Mouse (Mus musculus): Measurements from ENCODE around the gene Dchs2. TPM values are rescaled to one million over a fixed set of nuclear protein-coding genes. Genes with fewer than 3 reads are reported as not detected.

Gene Dchs2
- total RNA-seq, 2 experiments from 2014 or later, result 0.51 to 1.6 TPM

DNA sequence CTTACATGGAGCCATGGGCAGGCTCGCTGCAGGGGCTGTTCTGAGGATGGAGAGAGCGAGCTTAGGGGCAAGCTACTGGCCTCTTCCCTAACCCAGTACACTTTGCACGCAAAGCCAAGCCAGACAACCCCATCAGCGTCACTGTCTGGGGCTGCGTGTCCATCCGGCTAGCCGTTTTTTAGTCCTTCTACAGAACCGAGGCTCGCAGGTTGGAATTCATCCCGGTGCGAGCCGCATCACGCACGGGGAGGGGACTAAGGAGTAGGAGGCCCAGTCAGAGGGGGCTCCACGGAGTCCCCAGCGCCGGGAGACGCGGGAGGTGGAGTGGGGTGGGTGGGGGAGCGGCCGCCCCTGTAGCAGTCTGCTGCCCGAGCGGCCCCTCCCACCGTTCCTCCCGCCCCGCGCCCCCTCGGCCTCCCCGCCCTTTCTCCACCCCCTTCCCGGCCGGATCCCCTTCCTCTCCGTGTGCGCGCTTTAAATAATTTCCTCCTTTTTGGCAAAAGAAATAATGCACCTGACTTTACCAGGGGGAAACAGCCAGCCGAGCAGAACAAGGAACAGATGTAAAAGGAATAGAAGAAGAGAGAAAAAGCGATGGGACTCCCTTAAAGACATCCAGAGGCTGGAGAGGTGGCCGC is 541 bp upstream of the Dchs2 start:
- no peak for TF ChIP-seq CTCF (IDR thresholded peaks at IDR 0.05)
- intact Hi-C loops (cut with DNase I), result no loop called here
- H3K4me3 ChIP-seq, result peak overlapping the region; percentile 68
- peak; percentile 51 for DNase-seq
- H3K27ac ChIP-seq, result peak overlapping the region; percentile 53

DNA sequence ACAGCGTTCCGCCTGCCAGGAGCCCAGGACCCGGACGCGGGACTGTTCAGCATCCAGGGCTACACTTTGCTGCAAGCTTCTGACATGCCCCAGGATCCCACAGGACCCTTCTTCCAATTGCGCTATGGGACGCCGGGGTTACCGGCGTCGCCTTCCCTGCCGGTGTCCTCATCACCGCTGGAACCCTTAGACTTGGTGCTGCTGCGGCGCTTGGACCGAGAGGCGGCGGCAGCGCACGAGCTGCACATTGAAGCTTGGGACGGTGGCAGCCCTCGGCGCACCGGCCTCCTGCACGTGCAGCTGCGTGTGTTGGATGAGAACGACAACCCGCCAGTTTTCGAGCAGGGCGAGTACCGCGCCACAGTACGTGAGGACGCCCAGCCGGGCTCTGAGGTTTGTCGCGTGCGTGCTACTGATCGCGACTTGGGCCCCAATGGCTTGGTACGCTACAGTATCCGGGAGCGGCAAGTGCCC is 738 bp downstream of the Dchs2 start:
- TF ChIP-seq CTCF (IDR thresholded peaks at IDR 0.05), result no peak
- peak overlapping the region; percentile 68 for H3K4me3 ChIP-seq
- peak; percentile 32 for DNase-seq
- intact Hi-C loops (cut with DNase I), result no loop called here
- peak overlapping the region; percentile 53 for H3K27ac ChIP-seq

DNA sequence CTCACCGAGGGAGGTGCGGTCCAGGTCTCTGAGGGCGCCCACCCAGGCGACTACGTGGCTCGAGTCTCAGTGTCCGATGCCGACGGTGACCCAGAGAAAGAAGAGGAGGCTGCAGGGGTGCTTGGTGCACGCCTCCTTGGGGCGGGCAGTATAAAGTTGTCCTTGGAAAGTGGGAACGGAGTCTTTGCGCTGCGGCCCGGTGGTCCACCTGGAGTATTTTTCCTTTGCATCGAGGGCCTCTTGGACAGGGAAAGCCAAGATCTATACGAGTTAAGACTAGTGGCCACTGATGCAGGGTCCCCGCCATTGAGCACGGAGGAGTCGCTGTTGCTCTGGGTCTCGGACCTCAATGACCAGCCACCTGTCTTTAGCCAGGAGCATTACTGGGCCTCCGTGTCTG is 1.4 kb downstream of the Dchs2 start:
- peak overlapping the region; percentile 68 for H3K4me3 ChIP-seq
- no peak for DNase-seq
- no peak for TF ChIP-seq CTCF (IDR thresholded peaks at IDR 0.05)
- H3K27ac ChIP-seq, result no peak overlapping the region
- intact Hi-C loops (cut with DNase I), result no loop called here

DNA sequence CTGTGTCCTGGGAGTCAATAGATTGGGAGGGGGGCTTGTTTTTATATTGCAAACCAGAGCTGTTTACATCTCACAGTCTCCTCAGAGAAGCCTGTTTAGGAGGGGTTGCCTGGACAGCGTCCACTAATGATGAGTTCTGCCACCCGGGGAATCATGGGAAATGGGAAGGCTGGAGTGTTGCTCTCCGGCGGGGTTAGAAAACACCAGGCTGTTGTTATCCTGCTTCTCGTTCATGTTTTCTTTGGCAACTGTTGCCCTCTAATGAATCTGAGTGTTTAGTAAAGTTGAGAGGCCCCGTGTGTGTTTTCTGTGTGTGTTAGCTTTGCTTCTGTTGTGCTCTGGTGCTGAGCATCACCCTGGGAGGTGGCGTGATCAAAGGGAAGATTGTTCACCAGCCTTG is 8.7 kb downstream of the Dchs2 start:
- no peak for TF ChIP-seq CTCF (IDR thresholded peaks at IDR 0.05)
- intact Hi-C loops (cut with DNase I), result no loop called here
- DNase-seq, result peak; percentile 53
- Histone ChIP-seq H3K4me3 (peak overlapping the region; percentile 8; the same call in 1 of the 2 replicates), H3K27ac (peak overlapping the region; percentile 28)

DNA sequence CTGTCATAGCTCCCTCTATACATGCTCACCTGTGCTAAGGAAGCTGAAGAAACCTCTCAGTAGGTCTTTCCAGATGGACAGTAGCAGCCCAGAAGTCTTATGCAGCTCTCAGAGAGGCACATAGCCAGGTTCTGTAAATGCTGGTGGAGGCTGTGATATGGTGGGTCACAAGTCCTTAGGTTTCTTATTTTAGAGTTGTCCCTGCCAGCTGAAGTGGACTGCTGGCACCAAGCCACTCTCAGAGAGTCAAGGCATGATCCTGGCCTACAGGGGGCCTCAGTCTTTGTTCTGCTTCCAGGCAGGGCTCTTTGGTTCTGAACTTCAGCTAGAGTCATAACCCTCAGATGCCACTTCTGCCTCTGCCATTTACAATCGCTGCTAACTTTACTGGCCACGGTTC is 11.1 kb downstream of the Dchs2 start:
- DNase-seq, result no peak
- no peak overlapping the region for H3K4me3 ChIP-seq
- intact Hi-C loops (cut with DNase I), result no loop called here
- H3K27ac ChIP-seq, result no peak overlapping the region
- no peak for TF ChIP-seq CTCF (IDR thresholded peaks at IDR 0.05)

DNA sequence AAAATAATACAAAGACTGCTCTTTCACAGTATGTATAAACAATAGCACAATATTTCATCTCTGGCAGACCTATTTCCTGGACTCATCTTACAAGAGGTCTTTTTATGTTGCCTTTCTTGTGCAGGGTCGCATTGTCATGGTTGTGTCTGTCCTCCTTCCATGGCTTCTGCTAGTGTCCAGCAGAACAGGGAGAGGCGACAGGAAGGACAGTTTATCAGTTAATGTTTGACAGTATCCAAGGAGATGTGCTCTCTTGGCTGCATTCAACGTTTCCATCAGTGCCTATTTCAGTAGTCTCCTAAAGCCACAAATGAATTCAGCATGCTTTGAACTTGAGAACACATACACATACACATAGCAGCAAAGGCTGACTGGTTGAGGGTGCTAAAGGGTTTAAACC is 17.9 kb downstream of the Dchs2 start:
- H3K4me3 ChIP-seq, result no peak overlapping the region
- no peak overlapping the region for H3K27ac ChIP-seq
- intact Hi-C loops (cut with DNase I), result no loop called here
- no peak for DNase-seq
- TF ChIP-seq CTCF (IDR thresholded peaks at IDR 0.05), result no peak

DNA sequence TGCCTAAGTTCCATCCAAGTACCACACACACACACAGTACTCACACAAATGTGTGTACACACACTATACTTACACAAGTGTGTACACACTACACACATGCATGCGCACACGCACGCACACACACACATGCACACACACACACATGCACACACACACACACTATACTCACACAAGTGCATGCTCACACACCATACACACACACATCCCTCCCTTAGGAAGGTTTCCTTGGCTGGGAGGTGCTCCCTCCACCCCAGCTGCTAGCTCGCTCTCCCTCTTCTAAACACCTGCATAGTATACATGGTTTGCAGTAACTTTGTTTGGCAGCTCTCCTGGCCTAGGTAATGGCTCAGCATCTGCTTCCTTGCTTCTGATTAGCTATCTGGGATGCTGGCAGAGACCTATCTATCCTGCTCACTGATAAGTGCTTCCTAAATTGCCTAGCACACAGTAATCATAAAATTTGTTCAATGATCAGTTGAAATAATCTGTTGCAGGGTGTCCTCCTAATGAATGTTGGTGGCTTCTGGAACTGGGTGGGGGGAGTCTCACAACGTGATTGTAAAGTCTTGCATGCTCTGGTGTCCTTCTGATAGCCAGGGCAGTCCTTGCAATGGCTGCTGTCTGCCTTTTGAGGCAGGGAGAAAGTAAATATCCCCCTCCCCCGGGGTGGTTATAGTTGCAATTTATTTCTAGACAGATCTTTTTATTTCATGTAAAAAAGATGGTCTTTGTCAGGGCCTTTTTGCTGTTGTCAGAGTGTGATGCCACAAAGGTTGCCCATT is 19.7 kb downstream of the Dchs2 start:
- intact Hi-C loops (cut with DNase I), result no loop called here
- TF ChIP-seq CTCF (IDR thresholded peaks at IDR 0.05), result no peak
- Histone ChIP-seq H3K27ac (no peak overlapping the region), H3K4me3 (no peak overlapping the region)
- no peak for DNase-seq

DNA sequence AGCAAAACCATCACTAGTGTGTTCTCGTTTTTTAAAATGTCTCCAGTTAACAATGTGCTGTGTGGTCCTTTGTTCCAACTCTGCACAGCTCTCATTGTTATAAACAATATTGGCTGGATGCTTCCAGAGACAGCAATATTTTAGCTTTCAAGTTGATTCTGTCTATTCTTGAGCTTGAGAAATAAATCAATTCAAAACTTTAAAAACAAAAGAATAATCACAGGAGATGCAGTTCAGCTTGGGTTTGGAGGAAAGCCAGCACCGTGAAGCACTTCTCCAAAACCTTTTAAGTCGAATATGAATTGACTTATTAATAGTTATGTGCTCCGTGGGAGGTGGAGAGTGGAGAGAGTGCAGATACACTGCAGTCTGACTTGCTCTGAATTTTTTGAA is 20.3 kb downstream of the Dchs2 start:
- intact Hi-C loops (cut with DNase I), result no loop called here
- Histone ChIP-seq H3K27ac (no peak overlapping the region), H3K4me3 (no peak overlapping the region)
- no peak for TF ChIP-seq CTCF (IDR thresholded peaks at IDR 0.05)
- no peak for DNase-seq

DNA sequence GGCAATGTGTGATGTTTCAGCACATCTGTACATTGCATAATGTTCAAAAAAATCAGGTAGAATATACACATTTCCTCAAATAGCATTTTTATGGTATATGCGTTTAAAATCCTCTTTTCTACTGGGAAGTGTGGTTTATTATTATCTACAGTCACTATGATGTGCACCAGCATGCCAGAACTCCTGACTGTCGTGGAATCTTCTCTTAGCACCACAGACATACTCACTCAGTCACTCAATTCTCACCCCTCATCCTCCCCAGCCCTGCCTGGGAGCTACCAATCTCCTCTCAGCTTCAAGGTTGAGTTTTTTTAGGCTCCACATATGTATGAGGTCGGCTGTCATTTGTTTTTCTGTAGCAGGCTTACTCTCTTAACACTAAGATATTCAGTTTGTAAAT is 20.8 kb downstream of the Dchs2 start:
- intact Hi-C loops (cut with DNase I), result no loop called here
- no peak for TF ChIP-seq CTCF (IDR thresholded peaks at IDR 0.05)
- no peak overlapping the region for H3K27ac ChIP-seq
- no peak overlapping the region for H3K4me3 ChIP-seq
- DNase-seq, result no peak

DNA sequence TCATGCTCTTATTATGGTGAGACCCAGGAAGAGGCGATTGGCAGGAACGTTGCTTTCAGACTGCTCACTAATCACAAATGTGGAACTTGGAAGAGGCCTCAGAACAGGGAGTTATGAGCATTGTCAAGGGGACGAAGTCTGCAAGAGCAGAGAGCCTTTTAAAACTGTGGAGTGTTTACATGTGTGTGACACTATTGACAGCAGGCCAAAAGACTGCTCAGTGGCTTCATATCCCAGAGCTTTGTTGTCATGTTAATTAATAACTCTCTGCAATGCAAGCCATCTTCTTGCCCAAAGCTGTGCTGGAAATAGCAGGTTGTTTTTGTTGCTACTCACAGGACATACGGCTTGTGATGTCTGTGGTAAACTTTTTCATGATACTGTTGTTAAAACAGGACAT is 27.9 kb downstream of the Dchs2 start:
- intact Hi-C loops (cut with DNase I), result no loop called here
- no peak for DNase-seq
- H3K4me3 ChIP-seq, result no peak overlapping the region
- TF ChIP-seq CTCF (IDR thresholded peaks at IDR 0.05), result no peak
- 0 out of 2 replicates have a peak overlapping the region, but pooled peaks have one; percentile 5 for H3K27ac ChIP-seq

DNA sequence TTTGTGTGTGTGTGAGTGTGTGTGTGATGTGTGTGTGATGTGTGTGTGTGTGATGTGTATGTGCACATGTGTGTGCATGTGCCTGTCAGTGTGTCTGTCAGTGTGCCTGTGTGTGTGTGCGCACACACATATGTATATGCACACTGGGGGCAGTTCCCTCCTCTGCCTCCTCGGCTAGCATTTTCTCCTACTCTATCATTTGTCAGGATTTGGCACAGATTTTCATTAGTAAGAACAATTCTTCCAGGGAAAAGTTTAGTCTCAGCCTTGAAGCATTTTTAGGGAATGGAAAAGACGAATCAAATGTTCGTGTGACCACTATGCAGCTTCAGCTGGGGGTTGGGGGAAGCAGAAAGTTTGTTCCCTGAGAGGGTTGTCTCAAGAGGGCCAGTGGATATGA is 28.4 kb downstream of the Dchs2 start:
- TF ChIP-seq CTCF (IDR thresholded peaks at IDR 0.05), result no peak
- Histone ChIP-seq H3K4me3 (no peak overlapping the region), H3K27ac (no peak overlapping the region)
- no peak for DNase-seq
- intact Hi-C loops (cut with DNase I), result no loop called here

DNA sequence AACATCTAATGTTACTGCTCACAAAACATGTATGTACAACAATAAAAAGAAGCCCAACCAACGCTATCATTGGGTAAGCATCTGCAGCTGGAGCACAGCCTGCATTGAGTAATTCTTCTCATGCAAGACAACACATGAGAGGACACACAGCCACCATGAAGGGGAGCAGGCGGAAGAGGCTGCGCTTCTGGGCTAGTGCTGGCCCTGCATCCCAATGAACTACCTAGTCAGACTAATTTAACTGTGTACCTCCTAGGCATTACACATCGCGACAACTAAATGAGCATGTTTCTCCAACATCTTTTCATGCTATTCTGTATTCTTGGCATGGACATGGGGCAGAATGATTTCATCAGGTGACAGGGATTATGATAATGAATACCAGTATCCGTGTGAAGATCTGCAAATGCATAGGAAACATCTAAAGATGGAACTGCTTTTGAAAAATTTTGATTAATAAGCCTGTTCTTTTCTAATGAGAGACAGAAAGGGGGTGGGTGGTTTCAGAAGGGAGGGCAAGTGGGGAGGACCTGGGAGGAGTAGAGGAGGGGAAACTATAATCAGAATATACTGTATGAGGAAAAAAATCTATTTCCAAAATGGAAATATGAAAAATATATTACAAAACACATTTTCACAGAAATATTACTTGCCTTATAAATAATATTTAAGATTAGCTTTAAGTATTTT is 33.9 kb downstream of the Dchs2 start:
- H3K4me3 ChIP-seq, result no peak overlapping the region
- TF ChIP-seq CTCF (IDR thresholded peaks at IDR 0.05), result no peak
- DNase-seq, result no peak
- H3K27ac ChIP-seq, result no peak overlapping the region
- intact Hi-C loops (cut with DNase I), result no loop called here

DNA sequence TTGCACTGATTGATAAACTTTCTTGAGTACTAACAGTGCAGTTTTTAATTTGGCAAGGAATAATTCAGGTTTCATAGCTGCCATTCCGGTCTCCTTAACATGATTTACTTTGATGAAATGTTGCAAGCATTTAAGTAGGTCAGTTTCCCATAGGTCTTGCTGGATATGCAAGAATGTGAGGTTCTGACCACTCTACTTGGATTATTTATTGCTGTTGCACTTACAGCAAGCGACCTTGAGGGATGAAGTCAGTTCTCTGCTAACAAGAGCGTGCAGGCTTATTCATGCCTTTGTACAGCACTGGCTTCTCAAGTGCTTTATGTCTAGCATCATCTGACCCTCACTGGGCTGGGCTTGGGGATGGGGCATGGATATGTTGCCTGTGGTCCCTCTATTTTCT is 35.9 kb downstream of the Dchs2 start:
- DNase-seq, result no peak
- Histone ChIP-seq H3K4me3 (no peak overlapping the region), H3K27ac (no peak overlapping the region)
- no peak for TF ChIP-seq CTCF (IDR thresholded peaks at IDR 0.05)
- intact Hi-C loops (cut with DNase I), result no loop called here
